Mouse (Mus musculus): ENCODE data around the gene Dennd1c.
"Not testable (repeated sequence)": the region's sequence is repeated elsewhere in the genome, so short reads cannot be mapped to it uniquely, and the experiment has no call there.

Dennd1c gene

GRCm38 (mm10) chr17:57095855-57096622 lies 17.7 kb upstream of the Dennd1c start:
- no peak for DNase-seq (ENCODE audit: low spot score)

- DNase-seq (ENCODE audit: low spot score) = no peak
Observed at GRCm38 (mm10) chr17:57094222-57094621, 15.9 kb upstream of the Dennd1c start.

- no peak for DNase-seq (ENCODE audit: low spot score)
Observed at GRCm38 (mm10) chr17:57087049-57087832, 8.9 kb upstream of the Dennd1c start, which contains the start of gene Tubb4a. Tubb4a (minus strand) TSS chr17:57087782.

GRCm38 (mm10) chr17:57085970-57086757 lies 7.8 kb upstream of the Dennd1c start:
- no peak for DNase-seq (ENCODE audit: low spot score)

GRCm38 (mm10) chr17:57082481-57082880 lies 4.2 kb upstream of the Dennd1c start:
- DNase-seq (ENCODE audit: low spot score) = no peak

GRCm38 (mm10) chr17:57081234-57081842 lies 3.0 kb upstream of the Dennd1c start:
- no peak for DNase-seq (ENCODE audit: low spot score)

- no peak for DNase-seq (ENCODE audit: low spot score)
Observed at GRCm38 (mm10) chr17:57079919-57080318, 1.6 kb upstream of the Dennd1c start.

- DNase-seq (ENCODE audit: low spot score) = no peak
Observed at GRCm38 (mm10) chr17:57076916-57077315, 1.4 kb downstream of the Dennd1c start.

GRCm38 (mm10) chr17:57070699-57071098 lies 7.6 kb downstream of the Dennd1c start:
- DNase-seq (ENCODE audit: low spot score) = no peak

- no peak for DNase-seq (ENCODE audit: low spot score)
Observed at GRCm38 (mm10) chr17:57070272-57070671, 8.0 kb downstream of the Dennd1c start.

- DNase-seq (ENCODE audit: low spot score) = no peak
Observed at GRCm38 (mm10) chr17:57066908-57067307, 11.4 kb downstream of the Dennd1c start.

- DNase-seq (ENCODE audit: low spot score) = no peak
Observed at GRCm38 (mm10) chr17:57063031-57063430, 15.3 kb downstream of the Dennd1c start.

GRCm38 (mm10) chr17:57062548-57062947 lies 15.8 kb downstream of the Dennd1c start:
- DNase-seq (ENCODE audit: low spot score) = no peak

GRCm38 (mm10) chr17:57062011-57062521 lies 16.2 kb downstream of the Dennd1c start:
- DNase-seq (ENCODE audit: low spot score) = no peak

GRCm38 (mm10) chr17:57061069-57061468 lies 17.2 kb downstream of the Dennd1c start:
- no peak for DNase-seq (ENCODE audit: low spot score)

- peak; percentile 88 for DNase-seq (ENCODE audit: low spot score)
Observed at GRCm38 (mm10) chr17:57060231-57060801, 18.0 kb downstream of the Dennd1c start.

GRCm38 (mm10) chr17:57059486-57059977 lies 18.8 kb downstream of the Dennd1c start, which contains the start of gene Slc25a23:
Slc25a23 (minus strand) TSS chr17:57059863.
- DNase-seq (ENCODE audit: low spot score) = no peak

- no peak for DNase-seq (ENCODE audit: low spot score)
Observed at GRCm38 (mm10) chr17:57058891-57059485, 19.3 kb downstream of the Dennd1c start, which contains the start of gene Crb3. Crb3 (plus strand) TSS chr17:57059105.

GRCm38 (mm10) chr17:57056246-57056645 lies 22.1 kb downstream of the Dennd1c start:
- no peak for DNase-seq (ENCODE audit: low spot score)

- not testable (repeated sequence) for DNase-seq (ENCODE audit: low spot score)
Observed at GRCm38 (mm10) chr17:57051679-57052078, 26.6 kb downstream of the Dennd1c start.

- DNase-seq (ENCODE audit: low spot score) = no peak
Observed at GRCm38 (mm10) chr17:57048816-57049215, 29.5 kb downstream of the Dennd1c start.

Measured in spleen, adult 12 weeks (tissue).